ENCODE assay signal across 8 mouse cellular contexts in genomic region chr14:53132390-53132789, GRCm38 (mm10).
A peak's percentile ranks its signal among the peaks of the same experiment; 100 is the strongest.
DNase-seq lines count a peak whose midpoint lies in the region; ATAC-seq and TF ChIP-seq lines count a peak whose summit lies in the region.
"Not testable (repeated sequence)": the region's sequence is repeated elsewhere in the genome, so short reads cannot be mapped to it uniquely, and the experiment has no call there.

No protein-coding gene starts in this region.

- ATAC-seq in erythroblast, adult 5-6 weeks (replicated peaks; ENCODE audit: low FRiP score, poor library complexity, severe bottlenecking) = peak; percentile 75
- peak; percentile 88 for ATAC-seq in megakaryocyte, adult 5-6 weeks (ENCODE audit: poor library complexity, severe bottlenecking)

- not testable (repeated sequence) for H3K4me1 ChIP-seq in hindbrain, embryonic 10.5 days (replicated peaks)

- not testable (repeated sequence) for H3K27me3 ChIP-seq in hindbrain, embryonic 10.5 days (ENCODE audit: insufficient read depth, poor library complexity, severe bottlenecking)

- peak; percentile 45 for DNase-seq in Muller cell, postnatal 12 days (ENCODE audit: inconsistent ontology term)
- peak; percentile 1 for DNase-seq in cerebellum, adult 11 months
- peak; percentile 40 for DNase-seq in hindbrain, embryonic 10.5 days (ENCODE audit: low spot score)
- peak in 1 of 2 experiments; percentile 17 for DNase-seq in layer of hippocampus, adult 2 months (ENCODE audit: low spot score in 2 of 2)
- peak; percentile 23 for DNase-seq in retina, postnatal 7 days (ENCODE audit: low read depth, low spot score)
- DNase-seq in thymus, postnatal 36 days = peak; percentile 58 to 60

- not testable (repeated sequence) for H3K4me3 ChIP-seq in hindbrain, embryonic 10.5 days; layer of hippocampus, adult 2 months

- not testable (repeated sequence) for H3K36me3 ChIP-seq in hindbrain, embryonic 10.5 days

- TF ChIP-seq CTCF in layer of hippocampus, adult 2 months (conservative IDR thresholded peaks at IDR 0.05) = peak; percentile 74

- not testable (repeated sequence) for H3K9me3 ChIP-seq in hindbrain, embryonic 10.5 days

- H3K27ac ChIP-seq in hindbrain, embryonic 10.5 days; layer of hippocampus, adult 2 months: not testable (repeated sequence)

- 37% methylated on average over 6 of the region's 6 CpGs for WGBS in hindbrain, embryonic 10.5 days
